Mouse (Mus musculus) embryonic facial prominence, embryonic 14.5 days (tissue): ENCODE measurements around the gene Armc12. TPM values are rescaled to one million over a fixed set of nuclear protein-coding genes. Genes with fewer than 3 reads are reported as not detected.
"Not testable (repeated sequence)": the region's sequence is repeated elsewhere in the genome, so short reads cannot be mapped to it uniquely, and the experiment has no call there.

Experiments
- ATAC-seq: fragments of 200-750 bp; cut with Nextera tagmentation; 2 replicates; pipeline ENCODE4 v1.8.0; 2017; ENCODE audit warnings: low read depth, moderate number of reproducible peaks, moderate TSS enrichment
- DNase-seq: peaks from one replicate; pipeline ENCODE4 v3.0.0-alpha.2; 2015; ENCODE audit warnings: low spot score
- H3K27ac ChIP-seq: fragments of 300-500 bp; sonication (generic); replicated peaks from 2 replicates; pipeline ENCODE4 v1.5.1; 2014; ENCODE audit warnings: low read depth, mild to moderate bottlenecking, low read length, moderate library complexity
- H3K27me3 ChIP-seq: fragments of 300-500 bp; sonication (generic); replicated peaks from 2 replicates; pipeline ENCODE4 v1.6.1; 2014; ENCODE audit warnings: low read length; ENCODE audit not compliant: control insufficient read depth, insufficient read depth
- H3K36me3 ChIP-seq: fragments of 300-500 bp; sonication (generic); 2 replicates; pipeline ENCODE4 v1.6.1; 2014; ENCODE audit warnings: low read length, mixed read lengths; ENCODE audit not compliant: control insufficient read depth, insufficient read depth
- H3K4me1 ChIP-seq: fragments of 300-500 bp; sonication (generic); 2 replicates; pipeline ENCODE4 v1.6.1; 2014; ENCODE audit warnings: antibody characterized with exemption, low read length; ENCODE audit not compliant: control insufficient read depth, insufficient read depth
- H3K4me2 ChIP-seq: fragments of 300-500 bp; sonication (generic); 2 replicates; pipeline ENCODE4 v1.6.1; 2014; ENCODE audit warnings: low read depth, mild to moderate bottlenecking, low read length, moderate library complexity, mixed read lengths
- H3K4me3 ChIP-seq: fragments of 300-500 bp; sonication (generic); 2 replicates; pipeline ENCODE4 v1.5.1; 2014; ENCODE audit warnings: low read depth, mild to moderate bottlenecking, low read length
- H3K9ac ChIP-seq: fragments of 300-500 bp; sonication (generic); 2 replicates; pipeline ENCODE4 v1.6.1; 2014; ENCODE audit warnings: low read depth, mild to moderate bottlenecking, low read length, moderate library complexity, mixed read lengths
- H3K9me3 ChIP-seq: fragments of 300-500 bp; sonication (generic); 2 replicates; pipeline ENCODE4 v1.6.1; 2016; ENCODE audit warnings: low read length; ENCODE audit not compliant: control insufficient read depth
- WGBS: fragments of 180-500 bp; shearing (Covaris S2); extraction: QIAGEN DNeasy Blood & Tissue Kit; methylation state at CpG from one replicate; pipeline ENCODE4 v1.1.7; 2014; 5-methylcytosine and 5-hydroxymethylcytosine counted together
- polyA plus RNA-seq: library from polyadenylated mRNA; unstranded; fragments of >200 nt; fragmentation: Nextera tagmentation; extraction: Ambion mirVana; gene quantifications from 2 replicates; pipeline ENCODE4 v1.2.1, GENCODE M21; 2014

Gene Armc12
- polyA plus RNA-seq, 1 experiment from 2014 or later, result not detected

DNA sequence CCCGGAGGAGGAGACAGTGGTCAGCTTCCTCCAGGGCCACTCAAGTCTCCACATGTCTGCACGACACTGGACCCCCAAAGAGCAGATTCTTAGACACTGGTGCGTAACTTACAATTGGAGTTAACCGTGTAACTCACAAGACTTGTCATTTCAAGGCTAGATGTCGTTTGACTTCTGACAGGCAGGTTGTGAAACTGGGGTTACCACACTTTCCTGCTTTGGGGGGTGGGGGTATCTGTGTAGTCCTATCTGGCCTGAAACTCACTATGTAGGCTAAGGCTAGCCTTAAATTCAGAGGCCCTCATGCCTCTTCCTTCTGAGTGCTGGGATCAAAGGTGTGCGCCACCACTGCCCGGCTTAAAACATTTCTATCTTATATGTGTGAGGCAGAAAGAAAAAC lies 2.0 kb downstream of the Armc12 start:
- DNase-seq (no peak), ATAC-seq (no peak)
- Histone ChIP-seq H3K27me3 (no peaks in the 10 kb centered on the region), H3K9ac (no peak overlapping the region), H3K36me3 (no peaks in the 10 kb centered on the region), H3K4me2 (no peak overlapping the region), H3K9me3 (no peaks in the 10 kb centered on the region), H3K4me3 (no peak overlapping the region), H3K4me1 (peaks cover 4% of the 10 kb centered on the region), H3K27ac (no peak overlapping the region)
- 83% methylated on average over 7 of the region's 7 CpGs for WGBS

DNA sequence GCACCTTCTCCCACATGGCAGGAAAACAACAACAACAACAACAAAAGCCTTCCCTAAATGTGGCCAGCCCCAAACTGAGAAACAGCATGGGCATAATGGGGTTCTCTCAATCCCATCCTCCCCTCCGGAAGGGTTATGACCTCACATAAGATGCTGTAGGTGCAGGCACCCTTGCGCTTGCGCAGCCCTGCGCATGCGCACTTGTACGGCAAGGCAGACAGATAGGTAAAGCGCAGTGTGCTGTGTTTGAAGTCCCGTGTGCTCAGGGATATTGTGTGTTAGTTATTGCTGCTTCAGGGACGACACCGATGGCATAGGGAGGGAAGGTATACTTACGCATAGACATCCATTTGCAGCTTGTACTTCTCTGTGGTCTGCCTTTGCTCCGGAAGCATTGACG lies 2.7 kb downstream of the Armc12 start:
- H3K4me2 ChIP-seq, result no peak overlapping the region
- H3K9me3 ChIP-seq, result peaks cover under 1% of the 10 kb centered on the region; the same call in 1 of the 2 replicates
- no peak for ATAC-seq
- H3K27me3 ChIP-seq, result no peaks in the 10 kb centered on the region
- no peaks in the 10 kb centered on the region for H3K36me3 ChIP-seq
- 91% methylated on average over 13 of the region's 13 CpGs for WGBS
- H3K9ac ChIP-seq, result no peak overlapping the region
- no peak overlapping the region for H3K27ac ChIP-seq
- H3K4me1 ChIP-seq, result no peaks in the 10 kb centered on the region
- H3K4me3 ChIP-seq, result no peak overlapping the region
- DNase-seq, result no peak

- no peaks in the 10 kb centered on the region for H3K36me3 ChIP-seq
- no peak overlapping the region for H3K9ac ChIP-seq
- no peak overlapping the region for H3K27ac ChIP-seq
- H3K4me3 ChIP-seq, result no peak overlapping the region
- H3K4me2 ChIP-seq, result no peak overlapping the region
- H3K9me3 ChIP-seq, result peaks cover 30% of the 10 kb centered on the region
- no peaks in the 10 kb centered on the region for H3K4me1 ChIP-seq
- H3K27me3 ChIP-seq, result no peaks in the 10 kb centered on the region
- no peak for ATAC-seq
- no peak for DNase-seq
- WGBS, result 44% methylated on average over 12 of the region's 12 CpGs
Measured at GRCm38 (mm10) chr17:28537881-28538280, 7.3 kb downstream of the Armc12 start.

DNA sequence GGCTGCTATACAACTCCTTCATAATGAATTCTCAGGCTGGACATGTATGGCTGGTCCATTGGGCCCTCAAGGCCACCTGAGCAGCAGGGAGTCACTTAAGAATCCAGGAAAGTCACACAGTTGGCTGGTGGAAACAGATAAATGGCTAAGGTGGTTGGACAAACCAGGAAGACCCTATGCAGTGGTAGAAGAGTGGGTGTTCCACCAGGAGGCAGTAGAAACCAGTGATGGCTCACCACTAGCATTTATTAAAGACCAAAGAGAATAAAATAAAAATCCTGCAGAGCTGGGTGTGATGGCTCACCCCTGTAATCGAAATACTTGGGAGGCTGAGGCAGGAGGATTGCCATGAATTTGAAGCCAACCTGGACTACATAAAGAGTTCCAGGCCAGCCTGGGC lies 16.3 kb downstream of the Armc12 start:
- H3K27ac ChIP-seq, result no peak overlapping the region
- H3K9me3 ChIP-seq, result peaks cover under 1% of the 10 kb centered on the region; the same call in 1 of the 2 replicates
- H3K4me1 ChIP-seq, result no peaks in the 10 kb centered on the region
- H3K9ac ChIP-seq, result no peak overlapping the region
- H3K4me2 ChIP-seq, result no peak overlapping the region
- no peak for DNase-seq
- no peaks in the 10 kb centered on the region for H3K27me3 ChIP-seq
- H3K4me3 ChIP-seq, result no peak overlapping the region
- WGBS, result 84% methylated on average over 1 of the region's 1 CpGs
- ATAC-seq, result no peak
- no peaks in the 10 kb centered on the region for H3K36me3 ChIP-seq

DNA sequence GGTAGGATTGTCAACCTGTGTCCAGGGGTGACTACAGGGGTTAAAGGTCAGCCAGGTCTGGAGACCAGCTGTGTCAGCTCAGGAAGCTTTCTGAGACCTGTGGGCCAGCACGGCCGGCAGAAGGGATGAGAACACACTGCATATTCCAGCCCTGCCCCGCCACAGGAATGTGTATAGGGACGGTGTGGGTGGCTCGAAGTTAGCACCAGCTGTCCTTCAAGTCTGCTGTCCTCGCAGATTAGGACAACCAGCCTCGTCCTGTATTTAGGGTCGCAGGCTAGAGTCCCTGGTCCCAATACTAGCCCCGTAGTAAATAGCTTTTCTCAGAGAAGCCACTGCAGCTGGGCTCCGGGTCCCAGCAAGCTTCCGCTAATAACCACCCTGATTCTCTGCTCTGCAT lies 17.9 kb downstream of the Armc12 start:
- Histone ChIP-seq H3K27me3 (no peaks in the 10 kb centered on the region), H3K4me1 (0 out of 2 replicates have a peak, but pooled peaks cover 5% of the 10 kb centered on the region), H3K36me3 (no peaks in the 10 kb centered on the region), H3K4me2 (no peak overlapping the region), H3K9me3 (no peaks in the 10 kb centered on the region), H3K9ac (no peak overlapping the region), H3K27ac (no peak overlapping the region), H3K4me3 (no peak overlapping the region)
- ATAC-seq (no peak), DNase-seq (no peak)
- WGBS, result 58% methylated on average over 10 of the region's 11 CpGs

- 70% methylated on average over 14 of the region's 14 CpGs for WGBS
- Histone ChIP-seq H3K4me2 (no peak within 1 kb of the TSS), H3K9me3 (no peaks in the 10 kb centered on the region), H3K4me3 (no peak within 1 kb of the TSS), H3K9ac (no peak within 1 kb of the TSS), H3K27ac (no peak within 1 kb of the TSS), H3K4me1 (0 out of 2 replicates have a peak, but pooled peaks cover 5% of the 10 kb centered on the region), H3K27me3 (no peaks in the 10 kb centered on the region), H3K36me3 (no peaks in the 10 kb centered on the region)
- ATAC-seq (no peak), DNase-seq (no peak)
Measured at GRCm38 (mm10) chr17:28549111-28549510, 18.5 kb downstream of the Armc12 start, which contains the start of gene Clpsl2. Clpsl2 (plus strand) TSS chr17:28549411.

DNA sequence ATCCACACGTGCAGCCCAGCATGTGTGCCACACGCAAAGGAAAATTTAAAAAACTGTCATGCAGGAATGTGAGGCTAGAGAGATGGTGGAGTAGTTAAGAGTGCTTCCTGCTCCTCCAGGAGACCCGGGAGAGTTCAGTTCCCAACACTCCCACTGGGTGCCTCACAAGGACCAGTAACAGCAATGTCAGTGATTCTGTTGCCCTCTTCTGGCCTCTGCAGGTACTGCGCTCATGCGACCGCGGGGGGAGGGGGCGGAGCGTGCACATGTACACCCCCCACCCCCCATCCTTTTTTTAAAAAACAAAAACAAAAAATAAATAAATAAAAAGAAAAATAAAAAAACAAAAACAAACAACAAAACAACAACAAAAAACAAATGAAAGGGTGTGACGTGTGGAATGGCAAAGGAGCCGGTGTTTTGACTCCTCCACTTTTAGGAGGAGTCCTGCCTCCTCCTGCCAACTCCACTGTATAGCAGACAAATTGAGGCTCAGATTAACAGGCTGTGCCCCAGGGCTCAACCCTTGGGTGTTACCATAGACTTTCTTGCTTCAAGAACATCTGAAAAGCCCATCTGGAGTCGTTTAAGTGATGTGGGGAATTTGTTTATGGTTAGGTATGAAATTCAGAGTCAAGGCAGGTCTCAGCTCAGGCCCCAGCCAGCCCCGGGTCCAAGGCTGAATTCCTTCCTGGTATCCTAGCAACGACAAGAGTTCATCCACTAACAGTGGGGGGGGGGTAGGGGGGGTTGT lies 22.6 kb downstream of the Armc12 start:
- Histone ChIP-seq H3K27ac (no peak overlapping the region), H3K27me3 (no peaks in the 10 kb centered on the region), H3K9me3 (no peaks in the 10 kb centered on the region), H3K9ac (no peak overlapping the region), H3K4me2 (no peak overlapping the region), H3K4me1 (peaks cover 14% of the 10 kb centered on the region; the same call in 1 of the 2 replicates), H3K4me3 (no peak overlapping the region), H3K36me3 (no peaks in the 10 kb centered on the region)
- peak; percentile 90 for DNase-seq
- peak; percentile 54; the same call in 1 of the 2 replicates for ATAC-seq
- WGBS, result 2% methylated on average over 14 of the region's 14 CpGs

DNA sequence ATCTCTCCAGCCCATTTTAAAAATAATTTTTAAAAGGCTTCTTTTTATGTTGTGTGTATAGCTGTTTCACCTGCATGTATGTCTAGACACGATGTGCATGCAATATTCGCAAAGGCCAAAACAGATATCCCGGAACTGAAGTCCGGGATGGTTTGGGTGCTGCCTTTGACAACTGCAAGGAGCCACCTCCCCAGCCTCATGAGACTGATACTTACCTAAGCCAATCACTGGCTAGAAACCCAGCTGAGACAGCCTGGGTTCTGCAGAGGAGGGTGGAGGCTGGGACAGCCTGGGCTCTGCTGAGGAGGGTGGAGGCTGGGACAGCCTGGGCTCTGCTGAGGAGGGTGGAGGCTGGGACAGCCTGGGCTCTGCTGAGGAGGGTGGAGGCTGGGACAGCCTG lies 23.4 kb downstream of the Armc12 start:
- H3K9me3 ChIP-seq, H3K36me3 ChIP-seq, ATAC-seq, H3K9ac ChIP-seq, H3K27ac ChIP-seq, H3K4me3 ChIP-seq, H3K27me3 ChIP-seq, H3K4me2 ChIP-seq, DNase-seq: not testable (repeated sequence)
- WGBS, result 82% methylated on average over 4 of the region's 4 CpGs
- peaks cover 14% of the 10 kb centered on the region; the same call in 1 of the 2 replicates for H3K4me1 ChIP-seq
